Mouse (Mus musculus) heart, embryonic 15.5 days (tissue): ENCODE measurements around the gene Klhdc7a. TPM values are rescaled to one million over a fixed set of nuclear protein-coding genes. Genes with fewer than 3 reads are reported as not detected.

Experiments used
- ATAC-seq: fragments of 200-750 bp; cut with Nextera tagmentation; replicated peaks from 2 replicates; pipeline ENCODE4 v1.8.0; 2017; ENCODE audit warnings: low read depth, moderate TSS enrichment; ENCODE audit not compliant: insufficient number of reproducible peaks, insufficient read depth, low FRiP score
- H3K27ac ChIP-seq: fragments of 300-500 bp; sonication (generic); 2 replicates; pipeline ENCODE4 v1.5.1; 2015; ENCODE audit warnings: mild to moderate bottlenecking, inconsistent platforms
- H3K27me3 ChIP-seq: fragments of 300-500 bp; sonication (generic); 2 replicates; pipeline ENCODE4 v1.6.1; 2015; ENCODE audit warnings: inconsistent platforms
- H3K36me3 ChIP-seq: fragments of 300-500 bp; sonication (generic); 2 replicates; pipeline ENCODE4 v1.6.1; 2015; ENCODE audit warnings: mild to moderate bottlenecking, inconsistent platforms
- H3K4me1 ChIP-seq: fragments of 300-500 bp; sonication (generic); replicated peaks from 2 replicates; pipeline ENCODE4 v1.6.1; 2015; ENCODE audit warnings: inconsistent platforms
- H3K4me2 ChIP-seq: fragments of 300-500 bp; sonication (generic); 2 replicates; pipeline ENCODE4 v1.6.1; 2015; ENCODE audit warnings: inconsistent platforms, mild to moderate bottlenecking, moderate library complexity
- H3K4me3 ChIP-seq: fragments of 300-500 bp; sonication (generic); 2 replicates; pipeline ENCODE4 v1.5.1; 2015; ENCODE audit warnings: mild to moderate bottlenecking, inconsistent platforms
- H3K9ac ChIP-seq: fragments of 300-500 bp; sonication (generic); 2 replicates; pipeline ENCODE4 v1.6.1; 2015; ENCODE audit warnings: mild to moderate bottlenecking, inconsistent platforms
- H3K9me3 ChIP-seq: fragments of 300-500 bp; sonication (generic); replicated peaks from 2 replicates; pipeline ENCODE4 v1.6.1; 2016; ENCODE audit warnings: inconsistent platforms
- WGBS: fragments of 180-500 bp; shearing (Covaris S2); methylation state at CpG from one replicate; pipeline ENCODE4 v1.1.7; 2015; ENCODE audit warnings: mixed read lengths; 5-methylcytosine and 5-hydroxymethylcytosine counted together
- polyA plus RNA-seq: library from polyadenylated mRNA; unstranded; fragments of >200 nt; fragmentation: Nextera tagmentation; extraction: Ambion mirVana; gene quantifications from 2 replicates; pipeline ENCODE4 v1.2.1, GENCODE M21; 2015

The Klhdc7a gene
- polyA plus RNA-seq = 0.13 and 0.76 TPM in 2 replicates

- Histone ChIP-seq H3K9me3 (no peaks in the 10 kb centered on the region), H3K4me2 (peak within 1 kb of the TSS; percentile 16), H3K27ac (peak within 1 kb of the TSS; percentile 61; the same call in 1 of the 2 replicates), H3K4me1 (peaks cover 13% of the 10 kb centered on the region), H3K36me3 (no peaks in the 10 kb centered on the region), H3K4me3 (0 out of 2 replicates have a peak within 1 kb of the TSS, but pooled peaks have one; percentile 10), H3K9ac (no peak within 1 kb of the TSS), H3K27me3 (peaks cover 10% of the 10 kb centered on the region)
- WGBS = 14% methylated on average over 4 of the region's 4 CpGs
- peak; percentile 74 for ATAC-seq
Observed at GRCm38 (mm10) chr4:139967922-139968321, at the start of gene Klhdc7a. Gene Klhdc7a, minus strand, starts transcription at chr4:139968026.

DNA sequence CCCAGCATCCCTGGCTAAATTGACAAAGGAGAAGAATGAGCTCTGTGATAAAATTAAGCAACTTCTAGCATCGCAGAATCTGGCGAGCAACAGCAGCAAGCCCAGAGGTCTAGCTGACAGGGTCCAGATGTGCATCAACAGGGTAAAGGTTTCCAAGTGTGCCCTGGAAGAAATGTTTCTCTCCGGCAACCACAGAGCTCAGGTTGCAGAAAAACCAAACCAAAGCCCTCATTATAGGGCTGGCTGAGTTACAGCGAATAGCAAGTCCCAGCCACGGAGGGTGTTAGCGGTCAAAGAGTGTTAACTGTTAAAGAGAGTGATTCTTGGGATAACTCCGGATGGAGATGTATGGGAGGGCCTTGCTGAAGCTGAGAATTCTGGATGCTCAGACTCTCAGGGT lies 48.1 kb upstream of the Klhdc7a start:
- no peak overlapping the region for H3K4me2 ChIP-seq
- no peaks in the 10 kb centered on the region for H3K4me1 ChIP-seq
- H3K27me3 ChIP-seq = 0 out of 2 replicates have a peak, but pooled peaks cover 15% of the 10 kb centered on the region
- H3K27ac ChIP-seq = no peak overlapping the region
- ATAC-seq = no peak
- no peaks in the 10 kb centered on the region for H3K36me3 ChIP-seq
- H3K4me3 ChIP-seq = no peak overlapping the region
- H3K9ac ChIP-seq = no peak overlapping the region
- WGBS = 53% methylated on average over 7 of the region's 7 CpGs
- no peaks in the 10 kb centered on the region for H3K9me3 ChIP-seq

DNA sequence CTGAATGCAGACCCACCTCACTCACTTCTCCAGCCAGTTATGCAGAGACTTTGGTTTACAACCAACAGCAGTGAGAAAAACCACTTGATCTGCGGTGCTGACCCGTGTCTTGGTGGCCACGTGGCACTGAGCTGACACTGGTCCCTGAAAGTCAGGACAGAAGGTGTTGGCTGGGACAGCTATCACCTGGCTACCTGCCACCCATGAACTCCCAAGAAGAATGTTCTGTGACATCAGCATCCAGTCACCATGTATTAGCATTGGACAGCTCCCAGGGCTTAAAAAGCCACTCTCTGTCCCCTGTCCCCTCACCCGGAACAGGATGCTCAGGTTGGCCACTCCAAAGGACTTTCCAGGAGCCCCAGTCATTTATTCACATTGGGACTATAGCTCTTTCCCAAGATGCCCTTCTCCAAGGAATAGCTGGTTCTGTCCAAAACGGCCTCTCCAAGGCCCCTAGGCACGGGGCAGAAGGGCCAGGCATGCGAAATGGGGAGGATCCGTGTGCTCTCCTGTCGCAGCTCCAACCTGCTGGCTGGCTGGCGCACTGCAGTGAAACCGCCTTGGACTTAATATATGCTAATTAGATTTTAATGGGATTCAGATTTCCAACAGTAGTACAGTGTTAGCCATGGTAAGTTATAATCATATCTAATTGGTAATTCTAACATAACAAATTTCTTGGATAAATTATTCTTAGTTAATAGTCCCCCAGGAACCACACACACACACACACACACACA lies 43.1 kb upstream of the Klhdc7a start:
- Histone ChIP-seq H3K4me2 (no peak overlapping the region), H3K27me3 (peaks cover 25% of the 10 kb centered on the region), H3K36me3 (no peaks in the 10 kb centered on the region), H3K9me3 (no peaks in the 10 kb centered on the region), H3K27ac (no peak overlapping the region), H3K9ac (no peak overlapping the region), H3K4me1 (no peaks in the 10 kb centered on the region), H3K4me3 (no peak overlapping the region)
- 69% methylated on average over 11 of the region's 11 CpGs for WGBS
- no peak for ATAC-seq

GRCm38 (mm10) chr4:140004932-140005331 lies 37.1 kb upstream of the Klhdc7a start:
- no peak for ATAC-seq
- H3K4me3 ChIP-seq = peak overlapping the region; percentile 8; the same call in 1 of the 2 replicates
- H3K4me1 ChIP-seq = peaks cover 6% of the 10 kb centered on the region; the same call in 1 of the 2 replicates
- H3K9me3 ChIP-seq = no peaks in the 10 kb centered on the region
- H3K9ac ChIP-seq = no peak overlapping the region
- H3K27ac ChIP-seq = no peak overlapping the region
- peak overlapping the region; percentile 29; the same call in 1 of the 2 replicates for H3K4me2 ChIP-seq
- no peaks in the 10 kb centered on the region for H3K36me3 ChIP-seq
- WGBS = 14% methylated on average over 5 of the region's 5 CpGs
- peaks cover 68% of the 10 kb centered on the region for H3K27me3 ChIP-seq

DNA sequence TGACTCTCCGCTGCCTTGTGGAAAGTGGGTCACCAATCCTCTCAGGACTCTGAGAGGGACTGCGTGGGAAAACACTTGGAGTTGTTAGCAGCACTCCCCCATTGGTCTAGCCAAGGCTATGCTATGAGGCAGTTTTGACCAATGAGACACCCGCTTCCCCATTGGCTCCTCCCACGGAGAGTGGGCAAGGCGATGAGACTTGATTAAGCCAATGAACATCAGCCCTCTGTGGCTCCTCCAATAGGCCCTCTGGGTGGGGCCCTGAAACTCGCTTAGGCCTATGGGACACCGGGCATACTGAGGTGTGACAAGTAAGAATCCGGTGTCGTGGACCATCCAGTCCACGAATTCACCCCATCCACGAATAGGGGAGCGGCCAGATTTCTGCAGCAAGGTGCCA lies 36.3 kb upstream of the Klhdc7a start:
- Histone ChIP-seq H3K9ac (no peak overlapping the region), H3K4me1 (peaks cover 6% of the 10 kb centered on the region; the same call in 1 of the 2 replicates), H3K27me3 (peaks cover 73% of the 10 kb centered on the region), H3K9me3 (no peaks in the 10 kb centered on the region), H3K4me3 (peak overlapping the region; percentile 8; the same call in 1 of the 2 replicates), H3K4me2 (peak overlapping the region; percentile 29; the same call in 1 of the 2 replicates), H3K27ac (no peak overlapping the region), H3K36me3 (no peaks in the 10 kb centered on the region)
- WGBS = 7% methylated on average over 12 of the region's 12 CpGs
- no peak for ATAC-seq

- Histone ChIP-seq H3K36me3 (no peaks in the 10 kb centered on the region), H3K9me3 (no peaks in the 10 kb centered on the region), H3K4me2 (no peak overlapping the region), H3K4me1 (peaks cover 6% of the 10 kb centered on the region; the same call in 1 of the 2 replicates), H3K27ac (no peak overlapping the region), H3K9ac (no peak overlapping the region), H3K4me3 (no peak overlapping the region), H3K27me3 (peaks cover 73% of the 10 kb centered on the region)
- ATAC-seq = no peak
- WGBS = 11% methylated on average over 12 of the region's 12 CpGs
Observed at GRCm38 (mm10) chr4:140002069-140002468, 34.2 kb upstream of the Klhdc7a start.

GRCm38 (mm10) chr4:140000911-140001310 lies 33.1 kb upstream of the Klhdc7a start:
- no peak overlapping the region for H3K4me2 ChIP-seq
- H3K27me3 ChIP-seq = peaks cover 63% of the 10 kb centered on the region
- no peak overlapping the region for H3K4me3 ChIP-seq
- H3K9ac ChIP-seq = no peak overlapping the region
- 82% methylated on average over 5 of the region's 5 CpGs for WGBS
- H3K36me3 ChIP-seq = no peaks in the 10 kb centered on the region
- H3K4me1 ChIP-seq = peaks cover 6% of the 10 kb centered on the region; the same call in 1 of the 2 replicates
- H3K27ac ChIP-seq = no peak overlapping the region
- no peaks in the 10 kb centered on the region for H3K9me3 ChIP-seq
- ATAC-seq = no peak

DNA sequence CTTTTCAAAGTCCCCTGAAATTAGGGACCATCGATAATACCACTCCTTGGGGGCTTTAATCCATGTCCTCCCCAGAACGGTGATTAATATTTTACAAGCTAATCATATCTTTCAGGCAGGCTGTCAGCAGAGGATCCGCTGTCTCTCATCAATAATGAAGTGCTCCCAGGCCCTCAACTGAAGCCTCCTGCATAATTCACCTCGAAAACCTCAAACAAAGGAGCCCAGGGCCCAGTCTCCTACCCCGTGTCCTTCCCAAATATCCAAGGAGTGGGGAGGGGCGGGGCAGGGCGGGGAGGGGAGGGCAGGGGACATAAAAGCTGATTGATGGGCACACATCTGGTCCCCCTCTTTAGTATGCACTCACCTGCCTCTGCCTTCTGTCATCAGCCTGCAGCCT lies 31.2 kb upstream of the Klhdc7a start:
- Histone ChIP-seq H3K4me1 (peaks cover under 1% of the 10 kb centered on the region; the same call in 1 of the 2 replicates), H3K27ac (no peak overlapping the region), H3K9ac (no peak overlapping the region), H3K27me3 (peaks cover 49% of the 10 kb centered on the region), H3K9me3 (no peaks in the 10 kb centered on the region), H3K4me2 (no peak overlapping the region), H3K36me3 (no peaks in the 10 kb centered on the region), H3K4me3 (no peak overlapping the region)
- WGBS = 71% methylated on average over 7 of the region's 7 CpGs
- ATAC-seq = no peak

GRCm38 (mm10) chr4:139995659-139996058 lies 27.8 kb upstream of the Klhdc7a start:
- no peak overlapping the region for H3K9ac ChIP-seq
- H3K4me1 ChIP-seq = no peaks in the 10 kb centered on the region
- ATAC-seq = no peak
- no peaks in the 10 kb centered on the region for H3K36me3 ChIP-seq
- H3K9me3 ChIP-seq = no peaks in the 10 kb centered on the region
- peaks cover 16% of the 10 kb centered on the region for H3K27me3 ChIP-seq
- 47% methylated on average over 8 of the region's 8 CpGs for WGBS
- H3K27ac ChIP-seq = no peak overlapping the region
- H3K4me2 ChIP-seq = no peak overlapping the region
- no peak overlapping the region for H3K4me3 ChIP-seq

GRCm38 (mm10) chr4:139993111-139993755 lies 25.4 kb upstream of the Klhdc7a start:
- no peaks in the 10 kb centered on the region for H3K36me3 ChIP-seq
- no peaks in the 10 kb centered on the region for H3K4me1 ChIP-seq
- H3K27me3 ChIP-seq = peaks cover 4% of the 10 kb centered on the region
- no peak overlapping the region for H3K4me2 ChIP-seq
- no peak for ATAC-seq
- H3K9me3 ChIP-seq = no peaks in the 10 kb centered on the region
- no peak overlapping the region for H3K27ac ChIP-seq
- no peak overlapping the region for H3K4me3 ChIP-seq
- WGBS = 17% methylated on average over 10 of the region's 16 CpGs
- no peak overlapping the region for H3K9ac ChIP-seq

DNA sequence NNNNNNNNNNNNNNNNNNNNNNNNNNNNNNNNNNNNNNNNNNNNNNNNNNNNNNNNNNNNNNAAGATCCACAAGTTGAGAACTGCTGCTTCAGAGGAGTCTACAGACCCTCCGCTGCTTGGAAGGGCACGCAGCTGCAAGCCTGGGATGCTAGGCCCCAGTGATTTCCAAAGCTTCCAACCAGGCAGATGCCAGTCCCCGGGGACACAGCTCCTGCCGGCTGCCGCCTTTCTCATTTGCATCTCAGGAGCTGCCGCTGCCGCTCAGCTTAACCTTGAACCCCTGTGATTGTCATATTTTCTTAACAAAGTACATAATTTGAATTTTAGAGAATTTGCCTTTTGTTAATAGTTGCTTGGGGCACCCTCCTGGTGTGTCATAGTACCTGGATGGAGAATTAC lies 19.1 kb upstream of the Klhdc7a start:
- ATAC-seq = no peak
- 32% methylated on average over 7 of the region's 7 CpGs for WGBS
- H3K9me3 ChIP-seq = no peaks in the 10 kb centered on the region
- H3K4me2 ChIP-seq = no peak overlapping the region
- H3K9ac ChIP-seq = no peak overlapping the region
- no peaks in the 10 kb centered on the region for H3K4me1 ChIP-seq
- no peak overlapping the region for H3K27ac ChIP-seq
- H3K4me3 ChIP-seq = no peak overlapping the region
- H3K36me3 ChIP-seq = no peaks in the 10 kb centered on the region
- H3K27me3 ChIP-seq = no peaks in the 10 kb centered on the region; the same call in 1 of the 2 replicates
